Mouse (Mus musculus) lung, postnatal 0 days (tissue): ENCODE measurements at regions not wholly inside any gene's neighbourhood (a gene's known extent, or its start where the extent isn't known, plus 50 kb on each side); places are given as distances from the start of the nearest gene placed in this dataset.

Experiments used
- ATAC-seq: fragments of 200-750 bp; cut with Nextera tagmentation; 2 replicates; pipeline ENCODE4 v1.8.0; 2017; ENCODE audit warnings: moderate library complexity
- DNase-seq: peaks from one replicate; pipeline ENCODE4 v3.0.0-alpha.2; 2016; ENCODE audit warnings: low spot score
- H3K27ac ChIP-seq: fragments of 300-500 bp; sonication (generic); 2 replicates; pipeline ENCODE4 v1.5.1; 2014; ENCODE audit warnings: antibody characterized with exemption, mild to moderate bottlenecking, low read length, mixed read lengths
- H3K27me3 ChIP-seq: fragments of 300-500 bp; sonication (generic); replicated peaks from 2 replicates; pipeline ENCODE4 v1.6.1; 2014; ENCODE audit warnings: low read length, mixed read lengths; ENCODE audit not compliant: insufficient read depth
- H3K36me3 ChIP-seq: fragments of 300-500 bp; sonication (generic); 2 replicates; pipeline ENCODE4 v1.6.1; 2014; ENCODE audit warnings: low read length, mixed read lengths; ENCODE audit not compliant: insufficient read depth
- H3K4me1 ChIP-seq: fragments of 300-500 bp; sonication (generic); 2 replicates; pipeline ENCODE4 v1.6.1; 2014; ENCODE audit warnings: antibody characterized with exemption, low read depth, low read length, mixed read lengths; ENCODE audit not compliant: insufficient read depth
- H3K4me2 ChIP-seq: fragments of 300-500 bp; sonication (generic); replicated peaks from 2 replicates; pipeline ENCODE4 v1.6.1; 2014; ENCODE audit warnings: low read depth, mild to moderate bottlenecking, low read length, moderate library complexity, mixed read lengths
- H3K4me3 ChIP-seq: fragments of 300-500 bp; sonication (generic); 2 replicates; pipeline ENCODE4 v1.5.1; 2014; ENCODE audit warnings: low read depth, low read length
- H3K9ac ChIP-seq: fragments of 300-500 bp; sonication (generic); replicated peaks from 2 replicates; pipeline ENCODE4 v1.6.1; 2014; ENCODE audit warnings: low read depth, mild to moderate bottlenecking
- H3K9me3 ChIP-seq: fragments of 300-500 bp; sonication (generic); 2 replicates; pipeline ENCODE4 v1.6.1; 2016; ENCODE audit warnings: low read length, mixed read lengths
- CTCF ChIP-seq: IDR thresholded peaks from 2 replicates; pipeline ENCODE4 v1.5.1; 2016; ENCODE audit warnings: antibody characterized with exemption, mild to moderate bottlenecking
- EP300 ChIP-seq: IDR thresholded peaks from 2 replicates; pipeline ENCODE4 v1.6.1; 2016; ENCODE audit warnings: antibody characterized with exemption, mild to moderate bottlenecking, control low read depth
- WGBS: fragments of 180-500 bp; shearing (Covaris S2); extraction: QIAGEN DNeasy Blood & Tissue Kit; methylation state at CpG from one replicate; pipeline ENCODE4 v1.1.7; 2014; 5-methylcytosine and 5-hydroxymethylcytosine counted together

GRCm38 (mm10) chr15:62163203-62163602, 1240.4 kb upstream of the A1bg start:
- 83% methylated on average over 5 of the region's 5 CpGs for WGBS
- TF ChIP-seq EP300 (no peak), CTCF (no peak)
- DNase-seq (no peak), ATAC-seq (no peak)
- Histone ChIP-seq H3K4me2 (no peak overlapping the region), H3K4me1 (no peaks in the 10 kb centered on the region), H3K9me3 (no peaks in the 10 kb centered on the region), H3K9ac (no peak overlapping the region), H3K27me3 (no peaks in the 10 kb centered on the region), H3K36me3 (no peaks in the 10 kb centered on the region), H3K27ac (no peak overlapping the region), H3K4me3 (no peak overlapping the region)

- TF ChIP-seq CTCF = no peak
- no peak for TF ChIP-seq EP300
- H3K9ac ChIP-seq = no peak overlapping the region
- WGBS = 84% methylated on average over 4 of the region's 4 CpGs
- no peak overlapping the region for H3K27ac ChIP-seq
- no peak overlapping the region for H3K4me2 ChIP-seq
- ATAC-seq (no peak), DNase-seq (no peak)
- no peak overlapping the region for H3K4me3 ChIP-seq
- no peaks in the 10 kb centered on the region for H3K9me3 ChIP-seq
- H3K4me1 ChIP-seq = no peaks in the 10 kb centered on the region
- H3K27me3 ChIP-seq = no peaks in the 10 kb centered on the region
- no peaks in the 10 kb centered on the region for H3K36me3 ChIP-seq
These were observed 1239.9 kb upstream of the A1bg start for GRCm38 (mm10) chr15:62162648-62163194.

GRCm38 (mm10) chr15:62161975-62162647, 1239.3 kb upstream of the A1bg start:
- Histone ChIP-seq H3K27ac (no peak overlapping the region), H3K27me3 (no peaks in the 10 kb centered on the region), H3K9ac (no peak overlapping the region), H3K4me1 (no peaks in the 10 kb centered on the region), H3K9me3 (no peaks in the 10 kb centered on the region), H3K4me2 (no peak overlapping the region), H3K4me3 (no peak overlapping the region), H3K36me3 (no peaks in the 10 kb centered on the region)
- 45% methylated on average over 8 of the region's 8 CpGs for WGBS
- no peak for TF ChIP-seq EP300
- TF ChIP-seq CTCF = no peak
- DNase-seq (no peak), ATAC-seq (no peak)

- TF ChIP-seq EP300 = no peak
- no peak for TF ChIP-seq CTCF
- ATAC-seq (no peak), DNase-seq (no peak)
- Histone ChIP-seq H3K4me2 (no peak overlapping the region), H3K9ac (no peak overlapping the region), H3K27me3 (no peaks in the 10 kb centered on the region), H3K27ac (no peak overlapping the region), H3K4me1 (no peaks in the 10 kb centered on the region), H3K4me3 (no peak overlapping the region), H3K36me3 (no peaks in the 10 kb centered on the region), H3K9me3 (no peaks in the 10 kb centered on the region)
- WGBS = 85% methylated on average over 8 of the region's 8 CpGs
These were observed 1238.2 kb upstream of the A1bg start for GRCm38 (mm10) chr15:62161061-62161460.

DNA sequence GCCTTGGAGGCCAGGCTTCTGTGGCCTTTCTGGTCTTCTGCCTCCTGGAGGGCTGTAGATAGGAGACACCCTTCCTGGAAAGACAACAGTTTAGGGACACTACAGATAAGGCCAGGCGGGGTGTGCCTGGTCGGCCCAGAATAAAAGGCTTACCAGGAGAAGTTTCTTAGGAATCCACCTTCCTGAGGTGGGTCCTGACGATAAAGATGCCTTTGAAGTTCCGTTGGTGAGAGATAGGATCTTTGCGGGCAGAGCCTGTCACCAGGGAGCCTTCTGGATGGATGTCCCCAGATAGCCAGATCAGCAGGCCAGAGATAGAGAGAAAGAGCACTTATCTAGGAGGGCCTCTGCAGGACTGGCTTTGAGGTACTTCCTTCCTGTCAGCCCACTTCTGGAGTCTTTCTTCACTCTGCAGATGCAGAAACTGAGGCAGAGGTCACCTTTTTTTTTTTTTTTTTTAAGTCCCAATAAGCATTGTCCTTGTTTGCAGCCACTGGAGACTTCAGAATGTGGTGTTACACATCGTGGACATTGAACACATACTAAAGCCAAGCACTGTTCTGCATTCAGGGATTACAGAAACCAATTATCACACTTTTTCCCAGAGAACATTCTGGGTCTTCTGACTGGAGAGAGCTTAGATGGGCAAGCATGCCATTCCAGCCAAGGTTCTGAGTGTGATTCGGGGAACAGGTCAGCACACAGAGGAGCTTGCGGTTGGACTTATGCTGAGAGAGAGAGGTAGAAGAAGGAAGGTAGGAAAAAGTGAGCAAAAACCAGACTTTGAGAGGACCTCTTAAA, 1236.3 kb upstream of the A1bg start:
- no peaks in the 10 kb centered on the region for H3K36me3 ChIP-seq
- H3K4me3 ChIP-seq = no peak overlapping the region
- H3K9ac ChIP-seq = no peak overlapping the region
- H3K4me2 ChIP-seq = no peak overlapping the region
- H3K4me1 ChIP-seq = no peaks in the 10 kb centered on the region
- no peaks in the 10 kb centered on the region for H3K9me3 ChIP-seq
- WGBS = 75% methylated on average over 8 of the region's 8 CpGs
- ATAC-seq (no peak), DNase-seq (no peak)
- TF ChIP-seq EP300 (no peak), CTCF (no peak)
- no peaks in the 10 kb centered on the region for H3K27me3 ChIP-seq
- no peak overlapping the region for H3K27ac ChIP-seq

DNA sequence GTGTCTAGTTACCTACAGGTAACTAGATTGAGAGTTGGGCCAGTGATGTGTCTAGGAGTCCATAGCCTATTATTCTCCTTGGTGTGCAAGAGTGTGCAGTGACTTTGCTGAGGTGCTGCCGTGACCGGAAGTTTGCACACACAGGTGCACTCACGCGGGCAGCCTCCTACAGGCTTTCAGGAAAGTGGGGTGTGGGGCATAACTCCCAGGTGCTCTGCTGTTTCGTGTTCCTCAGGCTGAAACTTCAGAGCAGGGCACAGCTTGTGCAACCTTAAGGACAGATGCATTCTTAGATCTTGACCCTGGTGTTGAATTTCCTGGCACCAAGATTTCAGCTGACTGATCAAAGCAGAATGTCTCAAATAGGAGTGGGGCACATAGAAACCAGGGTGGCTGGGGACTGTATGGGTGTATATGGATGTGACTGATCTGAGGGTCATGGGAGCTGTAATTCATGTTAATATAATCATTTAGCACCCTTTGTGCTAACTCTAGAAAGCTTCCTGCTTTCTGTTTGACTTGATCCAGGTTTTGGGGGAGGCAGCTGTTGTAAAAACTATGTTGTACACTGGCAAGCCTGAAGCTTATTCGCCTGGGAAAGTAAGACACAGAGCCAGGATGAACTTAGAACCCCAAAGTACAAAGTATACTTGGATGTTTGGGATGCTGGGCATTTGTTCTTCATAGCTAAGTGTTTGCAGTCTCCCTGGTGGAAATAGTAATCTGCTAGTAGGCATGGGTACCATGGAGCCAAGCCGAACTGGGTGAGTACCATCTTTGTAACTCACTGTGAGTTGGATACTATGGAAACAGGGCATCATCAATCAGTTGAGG, 1234.6 kb upstream of the A1bg start:
- H3K4me1 ChIP-seq = no peaks in the 10 kb centered on the region
- no peak overlapping the region for H3K4me2 ChIP-seq
- ATAC-seq (no peak), DNase-seq (no peak)
- no peak for TF ChIP-seq CTCF
- no peak for TF ChIP-seq EP300
- no peaks in the 10 kb centered on the region for H3K27me3 ChIP-seq
- no peak overlapping the region for H3K27ac ChIP-seq
- WGBS = 84% methylated on average over 7 of the region's 7 CpGs
- H3K9me3 ChIP-seq = no peaks in the 10 kb centered on the region
- no peaks in the 10 kb centered on the region for H3K36me3 ChIP-seq
- H3K4me3 ChIP-seq = no peak overlapping the region
- H3K9ac ChIP-seq = no peak overlapping the region
